Mouse (Mus musculus) ES-E14 (cell line): ENCODE measurements around the gene Kncn.

Source experiments
- MAFK ChIP-seq: IDR thresholded peaks from 2 replicates; pipeline ENCODE4 v1.6.1; 2014; ENCODE audit warnings: mild to moderate bottlenecking, low read depth, low read length, inconsistent platforms; ENCODE audit not compliant: insufficient read depth
- ZC3H11A ChIP-seq: IDR thresholded peaks from 2 replicates; pipeline ENCODE4 v1.6.1; 2012; ENCODE audit warnings: low read depth, mild to moderate bottlenecking, inconsistent platforms, low read length, borderline replicate concordance

DNA sequence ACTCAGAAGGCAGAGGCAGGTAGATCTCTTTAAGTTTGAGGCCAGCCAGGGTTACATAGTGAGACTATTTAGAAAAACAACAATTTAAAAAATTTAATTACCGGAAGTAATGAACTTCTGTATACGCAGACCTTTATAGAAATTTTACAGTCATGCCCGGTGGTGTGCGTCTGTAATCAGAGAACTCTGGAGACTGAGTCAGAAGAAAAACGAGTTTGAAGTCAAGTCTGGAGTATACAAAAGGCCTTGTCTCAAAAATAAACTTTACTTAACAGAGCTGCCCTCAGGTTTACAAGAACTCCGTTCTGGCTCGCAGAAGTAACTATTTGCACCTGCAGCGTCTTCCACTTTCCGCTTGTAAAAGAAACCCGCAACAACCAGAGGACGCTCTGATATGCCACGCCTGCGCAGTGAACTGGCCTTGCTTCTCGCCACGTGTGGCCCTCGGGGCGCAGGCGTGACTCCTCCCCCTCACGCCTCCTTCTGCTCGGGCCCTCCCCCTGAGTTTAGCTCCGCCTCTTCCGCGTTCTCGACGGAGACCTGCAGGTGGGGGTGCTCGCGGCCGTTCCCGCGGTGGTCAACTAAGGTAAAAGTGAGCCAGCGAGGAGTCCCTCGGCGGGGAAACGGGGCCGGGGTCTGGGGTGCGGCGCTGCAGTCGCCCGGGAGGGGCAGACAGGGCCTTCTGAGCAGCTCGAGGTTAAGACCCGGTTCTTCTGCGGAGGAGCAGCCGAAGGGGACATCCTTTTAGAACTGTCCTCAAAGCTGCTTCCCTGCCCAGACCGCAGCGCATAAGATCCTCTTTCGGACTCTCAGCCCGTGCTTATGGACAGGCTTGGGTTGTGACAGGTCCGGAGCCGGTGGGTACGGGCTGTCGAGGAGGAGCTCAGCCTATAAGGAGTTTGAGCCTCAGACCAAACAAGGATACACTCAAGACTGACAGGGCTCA lies 45.2 kb upstream of the Kncn start, which contains the start of gene Mknk1:
- TF ChIP-seq ZC3H11A (no peak), MAFK (no peak)
